Mouse (Mus musculus) G1E-ER4 (cell line): ENCODE results near the gene Olfr106-ps. TPM values are rescaled to one million over a fixed set of nuclear protein-coding genes. Genes with fewer than 3 reads are reported as not detected.

Experiments used
- GATA1 ChIP-seq: IDR thresholded peaks from one replicate; pipeline ENCODE4 v1.8.0; 2012; ENCODE audit warnings: low read length, inconsistent platforms
- polyA plus RNA-seq: library from polyadenylated mRNA; stranded (reverse); fragments of >175 nt; gene quantifications from 2 replicates; pipeline ENCODE4 v1.2.3, GENCODE M21; 2012

Olfr106-ps gene
- polyA plus RNA-seq, result not detected in 2 replicates

DNA sequence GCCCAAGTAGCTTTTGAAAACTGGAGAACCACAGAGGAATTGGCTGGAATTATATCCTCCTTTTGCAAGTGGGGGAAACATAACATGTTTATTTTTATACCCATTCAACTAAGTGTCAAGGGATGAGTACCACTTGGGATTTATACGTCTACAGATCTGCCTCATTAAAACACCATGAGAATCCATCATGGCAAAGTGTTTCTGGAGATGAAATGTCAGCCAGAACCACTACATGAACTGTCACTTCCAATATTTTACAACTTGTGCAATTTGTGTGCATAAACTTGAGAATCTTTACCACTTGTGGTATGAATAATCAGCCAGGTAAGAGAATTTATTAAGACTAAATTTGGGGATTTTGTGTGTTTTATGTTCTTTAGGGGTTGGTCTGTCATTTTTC, at the start of gene Olfr106-ps:
Gene Olfr106-ps, plus strand, starts transcription at position 301 of the 400 bp plus-strand sequence.
- TF ChIP-seq GATA1, result no peak

DNA sequence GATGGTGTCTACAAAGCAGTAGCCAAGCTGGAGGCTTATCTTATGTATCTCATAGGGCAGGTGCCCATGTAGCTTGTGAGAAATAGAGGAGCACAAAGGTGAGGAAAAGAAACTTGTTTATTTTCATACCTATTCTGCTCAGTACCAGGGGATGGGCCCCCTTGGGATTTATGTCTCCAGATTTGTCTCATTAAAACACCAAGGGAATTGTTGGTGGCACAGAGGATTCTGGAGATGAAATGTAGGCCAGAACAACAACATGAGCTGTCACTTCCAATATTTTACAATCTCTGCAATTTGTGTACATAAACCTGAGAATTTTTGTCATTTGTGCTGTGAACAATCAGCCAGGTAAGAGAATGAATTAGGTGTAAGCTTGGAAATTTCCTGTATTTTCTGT, 30.9 kb upstream of the Olfr106-ps start, which contains the start of gene Olfr104-ps:
Gene Olfr104-ps, plus strand, starts transcription at position 301 of the 400 bp plus-strand sequence.
- no peak for TF ChIP-seq GATA1

- TF ChIP-seq GATA1, result no peak
Measured at GRCm38 (mm10) chr17:37378733-37379132, 11.5 kb upstream of the Olfr106-ps start, which contains the start of gene Olfr105-ps. Olfr105-ps (plus strand) TSS chr17:37379033.

GRCm38 (mm10) chr17:37398926-37399325, 8.7 kb downstream of the Olfr106-ps start, which contains the start of gene Olfr107:
Olfr107 (plus strand) TSS chr17:37399226.
- TF ChIP-seq GATA1, result no peak

DNA sequence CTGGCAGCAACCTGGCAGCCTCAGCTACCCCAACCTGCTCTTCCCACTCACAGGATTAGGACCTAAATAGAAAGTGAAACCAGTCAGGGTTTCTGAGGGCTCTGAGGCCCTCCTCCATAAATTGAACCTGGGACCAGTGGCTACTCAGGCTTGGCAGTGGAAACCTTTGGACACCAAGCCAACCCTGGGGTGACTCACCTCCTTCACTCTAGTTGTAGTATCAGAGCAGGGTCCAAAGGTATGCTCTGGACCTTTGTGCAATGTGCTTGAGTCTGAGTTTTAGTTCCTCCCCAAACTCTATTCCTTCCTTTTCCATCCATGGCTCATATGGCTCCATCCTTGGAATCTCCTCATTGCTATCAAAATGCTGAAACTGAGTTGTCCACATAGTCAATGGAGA, 23.2 kb downstream of the Olfr106-ps start:
- TF ChIP-seq GATA1, result no peak

- no peak for TF ChIP-seq GATA1
Measured at GRCm38 (mm10) chr17:37445180-37445579, 55.0 kb downstream of the Olfr106-ps start, which contains the start of gene Olfr108. Olfr108 (plus strand) TSS chr17:37445480.

Other genes starting within 250 kb of the Olfr106-ps start
- not detected in 2 replicates for gene Olfr93, start 228.9 kb upstream of the Olfr106-ps start, polyA plus RNA-seq
- gene Ubd, start 196.5 kb upstream of the Olfr106-ps start, polyA plus RNA-seq, result not detected in 2 replicates
- gene Olfr94, start 189.4 kb upstream of the Olfr106-ps start, polyA plus RNA-seq, result not detected in 2 replicates
- not detected in 2 replicates for gene Olfr95, start 177.3 kb upstream of the Olfr106-ps start, polyA plus RNA-seq
- not detected in 2 replicates for gene Olfr96, start 170.2 kb upstream of the Olfr106-ps start, polyA plus RNA-seq
- not detected in 2 replicates for gene Olfr97, start 153.1 kb upstream of the Olfr106-ps start, polyA plus RNA-seq
- not detected in 2 replicates for gene Olfr98, start 126.6 kb upstream of the Olfr106-ps start, polyA plus RNA-seq
- gene H2-M3, start 120.2 kb upstream of the Olfr106-ps start, polyA plus RNA-seq, result not detected in 2 replicates
- not detected in 2 replicates for gene Olfr99, start 106.9 kb upstream of the Olfr106-ps start, polyA plus RNA-seq
- not detected in 2 replicates for gene Olfr101, start 86.1 kb upstream of the Olfr106-ps start, polyA plus RNA-seq
- not detected in 2 replicates for gene Olfr102, start 73.3 kb upstream of the Olfr106-ps start, polyA plus RNA-seq
- not detected in 2 replicates for gene Olfr103, start 50.7 kb upstream of the Olfr106-ps start, polyA plus RNA-seq
- not detected in 2 replicates for gene Olfr104-ps, start 30.8 kb upstream of the Olfr106-ps start, polyA plus RNA-seq
- not detected in 2 replicates for gene Olfr105-ps, start 11.4 kb upstream of the Olfr106-ps start, polyA plus RNA-seq
- gene Olfr107, start 8.8 kb downstream of the Olfr106-ps start, polyA plus RNA-seq, result not detected in 2 replicates
- gene Olfr108, start 55.1 kb downstream of the Olfr106-ps start, polyA plus RNA-seq, result not detected in 2 replicates
- gene Olfr109, start 68.5 kb downstream of the Olfr106-ps start, polyA plus RNA-seq, result not detected in 2 replicates
- not detected in 2 replicates for gene H2-M2, start 93.2 kb downstream of the Olfr106-ps start, polyA plus RNA-seq
- not detected in 2 replicates for gene Olfr110, start 102.1 kb downstream of the Olfr106-ps start, polyA plus RNA-seq
- not detected in 2 replicates for gene Olfr111, start 117.6 kb downstream of the Olfr106-ps start, polyA plus RNA-seq
- gene Olfr112, start 179.1 kb downstream of the Olfr106-ps start, polyA plus RNA-seq, result not detected in 2 replicates
- not detected in 2 replicates for gene Olfr113, start 187.3 kb downstream of the Olfr106-ps start, polyA plus RNA-seq
- not detected in 2 replicates for gene Olfr114, start 202.3 kb downstream of the Olfr106-ps start, polyA plus RNA-seq
- not detected in 2 replicates for gene Olfr115, start 236.7 kb downstream of the Olfr106-ps start, polyA plus RNA-seq
- gene Olfr116, start 236.8 kb downstream of the Olfr106-ps start, polyA plus RNA-seq, result not detected in 2 replicates